Comparison of ENCODE assay signal across 9 mouse cellular contexts in the genomic region with DNA sequence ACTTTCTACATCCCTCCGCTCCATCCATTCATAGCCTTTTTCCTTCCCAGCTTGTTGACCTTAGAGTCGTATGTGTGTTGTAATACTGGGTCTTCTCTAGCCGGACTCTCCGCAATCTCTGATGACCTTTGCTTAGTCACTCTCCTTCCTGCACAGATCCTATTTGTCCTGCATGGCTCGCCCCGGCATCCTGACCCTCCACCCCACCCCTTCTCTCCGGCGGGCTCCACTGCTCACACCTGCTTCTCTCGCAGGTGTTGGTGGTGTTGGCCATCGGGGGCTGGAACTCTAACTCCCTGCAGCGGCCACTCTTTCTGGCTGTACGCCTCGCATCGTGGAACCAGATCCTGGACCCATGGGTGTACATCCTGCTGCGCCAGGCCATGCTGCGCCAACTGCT. TPM values are rescaled to one million over a fixed set of nuclear protein-coding genes. Genes with fewer than 3 reads are reported as not detected.
A peak's percentile ranks its signal among the peaks of the same experiment; 100 is the strongest.
DNase-seq lines count a peak whose midpoint lies in the region; ATAC-seq and TF ChIP-seq lines count a peak whose summit lies in the region.
"Had no signal": no experiment of that assay in that cellular context is flagged by ENCODE, and none has a peak within 500 bp of the region (broad histone marks: within the 10 kb centered on the region; RNA-seq: fewer than 3 reads in every experiment).

No protein-coding gene starts in this region.

- peaks cover 49% of the 10 kb centered on the region for H3K36me3 ChIP-seq in forebrain, postnatal 0 days (ENCODE audit: insufficient read depth)
- peaks cover 45% of the 10 kb centered on the region for H3K36me3 ChIP-seq in forebrain, embryonic 14.5 days (ENCODE audit: control insufficient read depth, insufficient read depth, low read length)
- H3K36me3 ChIP-seq in lung, postnatal 0 days (ENCODE audit: insufficient read depth, low read length): peaks cover 41% of the 10 kb centered on the region
- peaks cover 58% of the 10 kb centered on the region for H3K36me3 ChIP-seq in liver, embryonic 12.5 days
- peaks cover 19% of the 10 kb centered on the region; the same call in 1 of the 2 replicates for H3K36me3 ChIP-seq in stomach, postnatal 0 days (ENCODE audit: control insufficient read depth, insufficient read depth, low read length)

- no peak for TF ChIP-seq CTCF in forebrain, postnatal 0 days (IDR thresholded peaks at IDR 0.05; ENCODE audit: low read depth)
- no peak for TF ChIP-seq CTCF in lung, postnatal 0 days (IDR thresholded peaks at IDR 0.05)
- no peak for TF ChIP-seq CTCF in stomach, postnatal 0 days (IDR thresholded peaks at IDR 0.05; ENCODE audit: low read depth)

- peak overlapping the region; percentile 58; the same call in 1 of the 2 replicates for H3K4me2 ChIP-seq in forebrain, postnatal 0 days (ENCODE audit: low read depth)
- no peak overlapping the region for H3K4me2 ChIP-seq in forebrain, embryonic 14.5 days (ENCODE audit: low read length)
- peak overlapping the region; percentile 53; the same call in 1 of the 2 replicates for H3K4me2 ChIP-seq in lung, postnatal 0 days (replicated peaks; ENCODE audit: low read depth, low read length)
- peak overlapping the region; percentile 63 for H3K4me2 ChIP-seq in liver, embryonic 12.5 days
- peak overlapping the region; percentile 66 for H3K4me2 ChIP-seq in stomach, postnatal 0 days (replicated peaks; ENCODE audit: low read depth)

- no peak overlapping the region for H3K4me3 ChIP-seq in forebrain, postnatal 0 days (ENCODE audit: low read depth, low read length)
- no peak overlapping the region for H3K4me3 ChIP-seq in forebrain, embryonic 14.5 days (ENCODE audit: low read depth, low read length)
- H3K4me3 ChIP-seq in lung, postnatal 0 days (ENCODE audit: low read depth, low read length): no peak overlapping the region
- no peak overlapping the region for H3K4me3 ChIP-seq in liver, embryonic 12.5 days
- no peak overlapping the region for H3K4me3 ChIP-seq in stomach, postnatal 0 days (ENCODE audit: low read depth, low read length)

- no peak for ATAC-seq in forebrain, postnatal 0 days
- no peak for ATAC-seq in forebrain, embryonic 14.5 days
- ATAC-seq in lung, postnatal 0 days: no peak
- no peak for ATAC-seq in liver, embryonic 12.5 days
- ATAC-seq in stomach, postnatal 0 days (ENCODE audit: low FRiP score, low TSS enrichment): no peak

- H3K27ac ChIP-seq in forebrain, postnatal 0 days (ENCODE audit: low read depth, low read length): peak overlapping the region; percentile 66; the same call in 1 of the 2 replicates
- H3K27ac ChIP-seq in forebrain, embryonic 14.5 days (ENCODE audit: low read depth, low read length): no peak overlapping the region
- H3K27ac ChIP-seq in lung, postnatal 0 days (ENCODE audit: low read length): no peak overlapping the region
- no peak overlapping the region for H3K27ac ChIP-seq in liver, embryonic 12.5 days
- H3K27ac ChIP-seq in stomach, postnatal 0 days (replicated peaks): no peak overlapping the region; the same call in 1 of the 2 replicates

- 76% methylated on average over 16 of the region's 16 CpGs for WGBS in forebrain, postnatal 0 days
- WGBS in forebrain, embryonic 14.5 days: 76% methylated on average over 16 of the region's 16 CpGs
- 66% methylated on average over 16 of the region's 16 CpGs for WGBS in lung, postnatal 0 days
- WGBS in liver, embryonic 12.5 days (ENCODE audit: insufficient replicate concordance): 73% methylated on average over 16 of the region's 16 CpGs
- 72% methylated on average over 16 of the region's 16 CpGs for WGBS in stomach, postnatal 0 days

- H3K9me3 ChIP-seq in forebrain, postnatal 0 days (ENCODE audit: low read length): no peaks in the 10 kb centered on the region
- H3K9me3 ChIP-seq in forebrain, embryonic 14.5 days (replicated peaks; ENCODE audit: control insufficient read depth, low read length): no peaks in the 10 kb centered on the region
- no peaks in the 10 kb centered on the region for H3K9me3 ChIP-seq in lung, postnatal 0 days (ENCODE audit: low read length)
- H3K9me3 ChIP-seq in liver, embryonic 12.5 days (replicated peaks): no peaks in the 10 kb centered on the region
- no peaks in the 10 kb centered on the region for H3K9me3 ChIP-seq in stomach, postnatal 0 days (ENCODE audit: control insufficient read depth, low read length)

- peaks cover 6% of the 10 kb centered on the region; the same call in 1 of the 2 replicates for H3K4me1 ChIP-seq in forebrain, postnatal 0 days (ENCODE audit: insufficient read depth)
- peaks cover 12% of the 10 kb centered on the region for H3K4me1 ChIP-seq in forebrain, embryonic 14.5 days (ENCODE audit: control insufficient read depth, insufficient read depth, low read length)
- H3K4me1 ChIP-seq in lung, postnatal 0 days (ENCODE audit: insufficient read depth, low read depth, low read length): peaks cover 24% of the 10 kb centered on the region
- peaks cover 30% of the 10 kb centered on the region for H3K4me1 ChIP-seq in liver, embryonic 12.5 days
- peaks cover 19% of the 10 kb centered on the region for H3K4me1 ChIP-seq in stomach, postnatal 0 days (replicated peaks; ENCODE audit: control insufficient read depth, insufficient read depth)

- DNase-seq in forebrain, postnatal 0 days: no peak
- no peak for DNase-seq in forebrain, embryonic 14.5 days (ENCODE audit: low spot score)
- no peak for DNase-seq in lung, postnatal 0 days (ENCODE audit: low spot score)
- DNase-seq in lung, postnatal 4 days: no peak
- no peak for DNase-seq in stomach, postnatal 0 days (ENCODE audit: low spot score)
- DNase-seq in urinary bladder, adult 18-20 months (ENCODE audit: low spot score in 2 of 2): no peak
- DNase-seq in cerebellum, adult 11 months: no peak
- DNase-seq: cerebellum, adult 9-10 months had no signal

- H3K27me3 ChIP-seq in forebrain, postnatal 0 days (ENCODE audit: insufficient read depth, low read length): no peaks in the 10 kb centered on the region
- H3K27me3 ChIP-seq in forebrain, embryonic 14.5 days (replicated peaks; ENCODE audit: control insufficient read depth, insufficient read depth, low read length): no peaks in the 10 kb centered on the region
- no peaks in the 10 kb centered on the region for H3K27me3 ChIP-seq in lung, postnatal 0 days (replicated peaks; ENCODE audit: insufficient read depth, low read length)
- peaks cover 26% of the 10 kb centered on the region for H3K27me3 ChIP-seq in liver, embryonic 12.5 days (replicated peaks)
- H3K27me3 ChIP-seq in stomach, postnatal 0 days (ENCODE audit: control insufficient read depth, insufficient read depth, low read length): no peaks in the 10 kb centered on the region

- H3K9ac ChIP-seq in forebrain, postnatal 0 days: peak overlapping the region; percentile 51; the same call in 1 of the 2 replicates
- no peak overlapping the region for H3K9ac ChIP-seq in forebrain, embryonic 14.5 days (ENCODE audit: low read length)
- H3K9ac ChIP-seq in lung, postnatal 0 days (replicated peaks; ENCODE audit: low read depth): no peak overlapping the region
- H3K9ac ChIP-seq in liver, embryonic 12.5 days: no peak overlapping the region
- 0 out of 2 replicates have a peak overlapping the region, but pooled peaks have one; percentile 59 for H3K9ac ChIP-seq in stomach, postnatal 0 days (ENCODE audit: low read length)

- no peak for TF ChIP-seq EP300 in lung, postnatal 0 days (IDR thresholded peaks at IDR 0.05)
- TF ChIP-seq EP300 in stomach, postnatal 0 days (optimal IDR thresholded peaks at IDR 0.05): no peak

RNA-seq across cellular contexts. Expression of a gene that starts 2.5 kb away (rescaled TPM):
- 0.46 and 0.57 TPM in 2 replicates for total RNA-seq in forebrain, postnatal 0 days (2014; rRNA removed)
- 0.20 and 0.27 TPM in 2 replicates for polyA plus RNA-seq in forebrain, postnatal 0 days (2015; fragmentation: Nextera tagmentation; extraction: Ambion mirVana)
- 0.27 and 0.63 TPM in 2 replicates for polyA plus RNA-seq in forebrain, embryonic 14.5 days (2014; fragmentation: Nextera tagmentation; extraction: Ambion mirVana)
- polyA plus RNA-seq in lung, postnatal 0 days (2015; fragmentation: Nextera tagmentation; extraction: Ambion mirVana): 1.3 and 1.4 TPM in 2 replicates
- 0.25 and 0.41 TPM in 2 replicates for polyA plus RNA-seq in liver, embryonic 12.5 days (2016; fragmentation: Nextera tagmentation; extraction: Ambion mirVana)
- 5.6 and 5.9 TPM in 2 replicates for polyA plus RNA-seq in stomach, postnatal 0 days (2015; fragmentation: Nextera tagmentation; extraction: Ambion mirVana)

RNA-seq across cellular contexts. Expression of a gene that starts 16.5 kb away (rescaled TPM):
- total RNA-seq in forebrain, postnatal 0 days (2014; rRNA removed): 77.8 and 85.3 TPM in 2 replicates
- polyA plus RNA-seq in forebrain, postnatal 0 days (2015; fragmentation: Nextera tagmentation; extraction: Ambion mirVana): 119 and 135 TPM in 2 replicates
- polyA plus RNA-seq in forebrain, embryonic 14.5 days (2014; fragmentation: Nextera tagmentation; extraction: Ambion mirVana): 108 and 122 TPM in 2 replicates
- 123 and 134 TPM in 2 replicates for polyA plus RNA-seq in lung, postnatal 0 days (2015; fragmentation: Nextera tagmentation; extraction: Ambion mirVana)
- 80.0 and 80.4 TPM in 2 replicates for polyA plus RNA-seq in liver, embryonic 12.5 days (2016; fragmentation: Nextera tagmentation; extraction: Ambion mirVana)
- 171 and 183 TPM in 2 replicates for polyA plus RNA-seq in stomach, postnatal 0 days (2015; fragmentation: Nextera tagmentation; extraction: Ambion mirVana)

RNA-seq across cellular contexts. Expression of a gene that starts 30.0 kb away (rescaled TPM):
- total RNA-seq in forebrain, postnatal 0 days (2014; rRNA removed): 70.8 and 72.6 TPM in 2 replicates
- 18.5 and 25.2 TPM in 2 replicates for polyA plus RNA-seq in forebrain, postnatal 0 days (2015; fragmentation: Nextera tagmentation; extraction: Ambion mirVana)
- 20.9 and 21.9 TPM in 2 replicates for polyA plus RNA-seq in forebrain, embryonic 14.5 days (2014; fragmentation: Nextera tagmentation; extraction: Ambion mirVana)
- polyA plus RNA-seq in lung, postnatal 0 days (2015; fragmentation: Nextera tagmentation; extraction: Ambion mirVana): 32.2 and 34.4 TPM in 2 replicates
- polyA plus RNA-seq in liver, embryonic 12.5 days (2016; fragmentation: Nextera tagmentation; extraction: Ambion mirVana): 17.5 and 19.5 TPM in 2 replicates
- polyA plus RNA-seq in stomach, postnatal 0 days (2015; fragmentation: Nextera tagmentation; extraction: Ambion mirVana): 14.4 and 16.2 TPM in 2 replicates

RNA-seq across cellular contexts. Expression of a gene that starts 46.0 kb away (rescaled TPM):
- total RNA-seq in forebrain, postnatal 0 days (2014; rRNA removed): 54.1 and 58.4 TPM in 2 replicates
- polyA plus RNA-seq in forebrain, postnatal 0 days (2015; fragmentation: Nextera tagmentation; extraction: Ambion mirVana): 76.3 and 79.5 TPM in 2 replicates
- polyA plus RNA-seq in forebrain, embryonic 14.5 days (2014; fragmentation: Nextera tagmentation; extraction: Ambion mirVana): 120 and 133 TPM in 2 replicates
- 51.0 and 53.9 TPM in 2 replicates for polyA plus RNA-seq in lung, postnatal 0 days (2015; fragmentation: Nextera tagmentation; extraction: Ambion mirVana)
- 270 and 299 TPM in 2 replicates for polyA plus RNA-seq in liver, embryonic 12.5 days (2016; fragmentation: Nextera tagmentation; extraction: Ambion mirVana)
- polyA plus RNA-seq in stomach, postnatal 0 days (2015; fragmentation: Nextera tagmentation; extraction: Ambion mirVana): 83.8 and 86.6 TPM in 2 replicates

Comparison
In these comparisons a context has a peak if more than half of its experiments do, and no peak if none do; other contexts are left out.
1. H3K9ac ChIP-seq: peak in forebrain, postnatal 0 days (single experiment) and stomach, postnatal 0 days (single experiment); none in forebrain, embryonic 14.5 days (single experiment), lung, postnatal 0 days (single experiment) and liver, embryonic 12.5 days (single experiment).